Comparison of ENCODE assay signal across 8 mouse cellular contexts in genomic region chr13:83719635-83720291, GRCm38 (mm10).
A peak's percentile ranks its signal among the peaks of the same experiment; 100 is the strongest.
DNase-seq lines count a peak whose midpoint lies in the region; ATAC-seq and TF ChIP-seq lines count a peak whose summit lies in the region.
"Had no signal": no experiment of that assay in that cellular context is flagged by ENCODE, and none has a peak within 500 bp of the region (broad histone marks: within the 10 kb centered on the region; RNA-seq: fewer than 3 reads in every experiment).

No protein-coding gene starts in this region.

- peaks cover 99% of the 10 kb centered on the region for H3K27me3 ChIP-seq in hindbrain, embryonic 10.5 days (ENCODE audit: insufficient read depth, poor library complexity, severe bottlenecking)
- 0 out of 2 replicates have a peak, but pooled peaks cover 6% of the 10 kb centered on the region for H3K27me3 ChIP-seq in midbrain, postnatal 0 days (ENCODE audit: insufficient read depth, low read length)

- peak overlapping the region; percentile 89; the same call in 1 of the 2 replicates for H3K27ac ChIP-seq in hindbrain, embryonic 10.5 days
- H3K27ac ChIP-seq in midbrain, postnatal 0 days (ENCODE audit: low read depth, low read length), result peak overlapping the region; percentile 95

- peaks cover 31% of the 10 kb centered on the region for H3K4me1 ChIP-seq in hindbrain, embryonic 10.5 days (replicated peaks)
- H3K4me1 ChIP-seq in midbrain, postnatal 0 days (ENCODE audit: insufficient read depth, low read length), result no peaks in the 10 kb centered on the region

- peak; percentile 46 for DNase-seq in cerebellum, adult 8-10 months
- DNase-seq in cerebellum, postnatal 36 days, result peak; percentile 21 to 60
- DNase-seq in hindbrain, embryonic 10.5 days (ENCODE audit: low spot score), result peak; percentile 38
- DNase-seq in midbrain, postnatal 0 days (ENCODE audit: low spot score), result peak; percentile 68
- no peak for DNase-seq in urinary bladder, postnatal 25 days (ENCODE audit: low spot score)
- DNase-seq in liver, result no peak
- DNase-seq in yolk sac, embryonic 10.5 days (ENCODE audit: low spot score), result no peak

- H3K36me3 ChIP-seq in hindbrain, embryonic 10.5 days, result no peaks in the 10 kb centered on the region
- no peaks in the 10 kb centered on the region for H3K36me3 ChIP-seq in midbrain, postnatal 0 days (ENCODE audit: insufficient read depth, low read length)

- H3K4me3 ChIP-seq in hindbrain, embryonic 10.5 days, result peak overlapping the region; percentile 85
- peak overlapping the region; percentile 78 for H3K4me3 ChIP-seq in midbrain, postnatal 0 days (ENCODE audit: low read depth, low read length)
- H3K4me3 ChIP-seq: megakaryocyte, embryonic 14.5 days had no signal

- 3% methylated on average over 24 of the region's 24 CpGs for WGBS in hindbrain, embryonic 10.5 days
- WGBS in midbrain, postnatal 0 days, result 8% methylated on average over 24 of the region's 24 CpGs

- TF ChIP-seq CTCF in midbrain, postnatal 0 days (IDR thresholded peaks at IDR 0.05), result no peak

- peak overlapping the region; percentile 86 for H3K9ac ChIP-seq in midbrain, postnatal 0 days (replicated peaks; ENCODE audit: low read length, poor library complexity, severe bottlenecking)

- no peak for ATAC-seq in midbrain, postnatal 0 days (ENCODE audit: low FRiP score)

- H3K4me2 ChIP-seq in midbrain, postnatal 0 days (ENCODE audit: low read depth, low read length, poor library complexity, severe bottlenecking), result peak overlapping the region; percentile 79

- no peaks in the 10 kb centered on the region for H3K9me3 ChIP-seq in hindbrain, embryonic 10.5 days
- H3K9me3 ChIP-seq in midbrain, postnatal 0 days (ENCODE audit: low read length), result no peaks in the 10 kb centered on the region
- H3K9me3 ChIP-seq: megakaryocyte, embryonic 14.5 days had no signal

Comparison
In these comparisons a context has a peak if more than half of its experiments do, and no peak if none do; other contexts are left out.
1. DNase-seq: peak in cerebellum, adult 8-10 months (single experiment), cerebellum, postnatal 36 days (2 of 2), hindbrain, embryonic 10.5 days (single experiment) and midbrain, postnatal 0 days (single experiment); none in urinary bladder, postnatal 25 days (single experiment), liver (single experiment) and yolk sac, embryonic 10.5 days (single experiment).